Mouse (Mus musculus): ENCODE data around the gene Rasgrf1. TPM values are rescaled to one million over a fixed set of nuclear protein-coding genes. Genes with fewer than 3 reads are reported as not detected.

The Rasgrf1 gene
- polyA plus RNA-seq, 1 experiment from 2014 or later = 22.3 TPM

DNA sequence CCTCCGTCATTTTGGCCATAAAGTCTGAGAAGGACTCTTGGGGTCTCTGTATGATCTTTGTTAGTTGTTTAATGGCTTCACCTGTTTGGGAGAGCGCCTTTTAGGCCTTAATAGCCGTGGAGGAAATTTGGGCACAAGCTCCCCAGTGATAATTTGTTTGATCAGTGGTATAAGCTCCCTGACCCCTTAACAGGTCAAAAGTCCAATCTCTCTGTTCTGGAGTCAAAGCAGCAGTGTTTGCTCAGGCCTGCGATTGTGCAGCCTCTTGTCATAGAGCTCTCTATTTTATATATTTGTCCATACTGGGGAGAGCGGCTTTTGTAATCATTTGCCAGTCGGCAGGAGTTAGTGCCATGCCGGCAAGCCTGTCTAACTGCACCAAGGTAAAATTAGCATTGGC, 135.5 kb downstream of the Rasgrf1 start:
- Histone ChIP-seq H3K27me3 (ENCODE audit: control insufficient read depth, insufficient read depth, low read length) (no peaks in the 10 kb centered on the region), H3K4me3 (ENCODE audit: low read depth, low read length) (no peak overlapping the region), H3K4me2 (ENCODE audit: low read depth, low read length) (no peak overlapping the region), H3K27ac (ENCODE audit: low read depth, low read length) (no peak overlapping the region), H3K36me3 (ENCODE audit: control insufficient read depth, insufficient read depth, low read length) (no peaks in the 10 kb centered on the region), H3K4me1 (ENCODE audit: control insufficient read depth, insufficient read depth, low read length) (no peaks in the 10 kb centered on the region), H3K9me3 (ENCODE audit: control insufficient read depth, low read length) (no peaks in the 10 kb centered on the region), H3K9ac (replicated peaks; ENCODE audit: low read depth, low read length) (no peak overlapping the region)
- WGBS = 90% methylated on average over 7 of the region's 7 CpGs
- ATAC-seq (ENCODE audit: low read depth) = no peak

DNA sequence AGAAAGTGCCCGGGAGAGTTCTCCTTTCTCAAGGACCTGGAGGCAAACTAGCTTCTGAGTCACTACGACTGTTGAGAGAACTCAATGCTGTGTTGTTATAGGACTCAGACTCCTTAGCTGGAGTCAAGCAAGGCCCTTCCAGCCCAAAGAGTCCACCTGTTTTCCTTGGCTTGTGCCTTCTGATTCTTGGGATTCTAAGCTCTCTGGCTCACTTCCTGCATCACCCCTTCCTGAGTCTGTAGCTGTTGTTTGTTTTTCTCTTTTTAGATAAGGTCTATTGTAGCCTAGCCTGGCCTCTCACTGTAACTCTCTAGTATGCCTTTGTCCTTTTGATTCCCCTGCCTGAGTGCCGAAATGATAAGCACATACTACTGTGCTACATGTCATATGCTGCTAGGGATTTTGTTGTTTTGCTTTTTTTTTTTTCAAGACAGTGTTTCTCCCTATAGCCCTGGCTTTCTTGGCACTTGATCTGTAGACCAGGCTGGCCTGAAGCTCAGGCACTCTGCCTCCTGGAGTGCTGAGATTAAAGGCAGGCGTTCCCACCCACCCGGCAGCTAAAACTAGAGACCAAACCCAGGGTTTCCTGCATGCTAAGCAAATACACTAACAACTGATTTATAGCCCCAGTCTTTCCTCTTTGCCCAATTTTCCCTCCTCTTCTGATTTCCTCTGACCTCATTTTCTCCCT, 138.4 kb downstream of the Rasgrf1 start:
- ATAC-seq (ENCODE audit: low read depth) = no peak
- Histone ChIP-seq H3K4me1 (ENCODE audit: control insufficient read depth, insufficient read depth, low read length) (no peaks in the 10 kb centered on the region), H3K9ac (replicated peaks; ENCODE audit: low read depth, low read length) (no peak overlapping the region), H3K4me3 (ENCODE audit: low read depth, low read length) (no peak overlapping the region), H3K27ac (ENCODE audit: low read depth, low read length) (no peak overlapping the region), H3K27me3 (ENCODE audit: control insufficient read depth, insufficient read depth, low read length) (no peaks in the 10 kb centered on the region), H3K9me3 (ENCODE audit: control insufficient read depth, low read length) (no peaks in the 10 kb centered on the region), H3K4me2 (ENCODE audit: low read depth, low read length) (no peak overlapping the region), H3K36me3 (ENCODE audit: control insufficient read depth, insufficient read depth, low read length) (no peaks in the 10 kb centered on the region)
- WGBS = 64% methylated on average over 5 of the region's 5 CpGs

DNA sequence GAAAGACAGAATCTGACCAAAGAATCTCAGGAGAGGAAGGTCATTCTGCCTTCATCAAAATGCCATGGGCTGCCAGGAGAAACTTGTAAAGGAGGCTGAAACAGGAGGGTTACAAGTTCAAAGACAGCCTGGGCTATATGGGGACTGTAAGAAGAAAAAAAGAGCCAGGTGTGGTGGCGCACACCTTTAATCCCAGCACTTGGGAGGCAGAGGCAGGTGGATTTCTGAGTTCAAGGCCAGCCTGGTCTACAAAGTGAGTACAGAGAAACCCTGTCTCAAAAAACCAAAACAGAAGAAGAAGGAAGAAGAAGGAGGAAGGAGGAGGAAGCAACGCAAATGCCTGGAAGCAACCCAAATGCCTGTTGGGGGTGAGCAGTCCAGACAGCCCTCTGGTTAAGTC, 144.1 kb downstream of the Rasgrf1 start, which contains the start of gene Ctsh:
Gene Ctsh (plus strand): TSS at position 301 of the 400 bp plus-strand sequence.
- ATAC-seq (ENCODE audit: low read depth) = no peak
- WGBS = 89% methylated on average over 2 of the region's 2 CpGs
- H3K9me3 ChIP-seq (ENCODE audit: control insufficient read depth, low read length) = no peaks in the 10 kb centered on the region

DNA sequence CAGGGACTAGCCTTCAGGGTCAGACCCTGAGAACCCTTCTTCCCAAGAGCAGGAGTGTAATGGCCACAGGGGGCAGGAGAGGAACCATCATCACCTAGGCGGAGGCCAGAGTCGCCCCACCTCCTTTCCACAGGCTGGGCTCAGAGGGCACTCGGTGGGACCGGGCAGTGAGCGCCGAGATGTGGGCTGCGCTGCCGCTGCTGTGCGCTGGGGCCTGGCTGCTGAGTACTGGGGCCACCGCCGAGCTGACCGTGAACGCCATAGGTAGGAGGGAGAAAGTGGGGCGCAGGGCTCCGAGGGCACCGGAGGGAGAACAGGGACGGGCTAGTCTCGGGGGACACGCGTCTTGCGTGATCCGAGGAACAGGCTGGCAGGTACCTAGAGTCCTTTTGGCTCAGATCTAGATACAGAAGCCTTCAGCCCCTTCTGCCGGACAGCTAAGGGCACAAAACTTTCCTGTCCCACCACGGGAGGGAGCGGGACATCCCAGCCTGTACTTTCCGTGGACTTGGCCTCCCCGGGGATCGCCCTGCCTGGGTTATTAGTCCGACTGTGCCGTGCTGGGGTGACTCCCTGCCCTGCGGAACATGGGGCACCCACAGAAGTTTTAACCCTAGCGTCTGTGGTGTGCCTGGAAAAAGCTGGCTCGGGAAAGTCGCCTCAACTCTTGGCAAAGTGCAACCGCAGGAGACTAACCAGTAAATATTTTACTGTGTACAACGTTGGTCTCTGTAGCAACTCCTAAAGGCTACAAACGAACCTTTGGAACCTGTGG, 144.8 kb downstream of the Rasgrf1 start:
- H3K27me3 ChIP-seq (ENCODE audit: control insufficient read depth, insufficient read depth, low read length) = no peaks in the 10 kb centered on the region
- peak overlapping the region; percentile 41; the same call in 1 of the 2 replicates for H3K9ac ChIP-seq (replicated peaks; ENCODE audit: low read depth, low read length)
- H3K4me3 ChIP-seq (ENCODE audit: low read depth, low read length) = peak overlapping the region; percentile 28
- WGBS = under 1% methylated on average over 37 of the region's 37 CpGs
- peak overlapping the region; percentile 61 for H3K4me2 ChIP-seq (ENCODE audit: low read depth, low read length)
- peak; percentile 81 for ATAC-seq (ENCODE audit: low read depth)
- no peaks in the 10 kb centered on the region for H3K9me3 ChIP-seq (ENCODE audit: control insufficient read depth, low read length)
- H3K36me3 ChIP-seq (ENCODE audit: control insufficient read depth, insufficient read depth, low read length) = no peaks in the 10 kb centered on the region
- H3K4me1 ChIP-seq (ENCODE audit: control insufficient read depth, insufficient read depth, low read length) = peaks cover 9% of the 10 kb centered on the region; the same call in 1 of the 2 replicates
- no peak overlapping the region for H3K27ac ChIP-seq (ENCODE audit: low read depth, low read length)

More for the DNA sequence above, 144.1 kb downstream of the Rasgrf1 start, which contains the start of gene Ctsh:
- no peaks in the 10 kb centered on the region for H3K27me3 ChIP-seq (ENCODE audit: control insufficient read depth, insufficient read depth, low read length)
- H3K27ac ChIP-seq (ENCODE audit: low read depth, low read length) = no peak within 1 kb of the TSS
- peak within 1 kb of the TSS; percentile 61 for H3K4me2 ChIP-seq (ENCODE audit: low read depth, low read length)
- peaks cover 9% of the 10 kb centered on the region; the same call in 1 of the 2 replicates for H3K4me1 ChIP-seq (ENCODE audit: control insufficient read depth, insufficient read depth, low read length)
- peak within 1 kb of the TSS; percentile 41; the same call in 1 of the 2 replicates for H3K9ac ChIP-seq (replicated peaks; ENCODE audit: low read depth, low read length)
- no peaks in the 10 kb centered on the region for H3K36me3 ChIP-seq (ENCODE audit: control insufficient read depth, insufficient read depth, low read length)
- peak within 1 kb of the TSS; percentile 28 for H3K4me3 ChIP-seq (ENCODE audit: low read depth, low read length)

DNA sequence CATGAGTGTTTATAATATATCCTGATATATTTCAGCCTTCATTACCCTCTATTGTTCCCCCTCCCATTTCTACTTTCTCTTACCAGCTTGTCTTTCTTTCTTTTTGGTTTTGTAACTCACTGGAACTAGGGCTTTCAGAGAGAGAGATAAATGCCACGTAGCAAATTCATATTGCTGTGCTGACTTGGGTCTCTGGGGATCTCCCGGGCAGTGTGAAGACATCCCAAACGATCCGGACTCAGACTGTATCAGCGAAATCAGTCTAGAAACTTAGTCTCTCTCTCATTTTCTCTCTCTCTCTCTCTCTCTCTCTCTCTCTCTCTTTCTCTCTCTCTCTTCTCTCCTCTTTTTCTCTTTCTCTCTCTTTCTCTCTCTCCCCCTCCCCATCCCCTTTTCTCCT, 145.7 kb downstream of the Rasgrf1 start:
- peaks cover 9% of the 10 kb centered on the region; the same call in 1 of the 2 replicates for H3K4me1 ChIP-seq (ENCODE audit: control insufficient read depth, insufficient read depth, low read length)
- no peaks in the 10 kb centered on the region for H3K9me3 ChIP-seq (ENCODE audit: control insufficient read depth, low read length)
- WGBS = 40% methylated on average over 5 of the region's 5 CpGs
- no peak for ATAC-seq (ENCODE audit: low read depth)
- H3K27ac ChIP-seq (ENCODE audit: low read depth, low read length) = no peak overlapping the region
- H3K27me3 ChIP-seq (ENCODE audit: control insufficient read depth, insufficient read depth, low read length) = no peaks in the 10 kb centered on the region
- no peak overlapping the region; the same call in 1 of the 2 replicates for H3K4me2 ChIP-seq (ENCODE audit: low read depth, low read length)
- H3K9ac ChIP-seq (replicated peaks; ENCODE audit: low read depth, low read length) = no peak overlapping the region
- no peaks in the 10 kb centered on the region for H3K36me3 ChIP-seq (ENCODE audit: control insufficient read depth, insufficient read depth, low read length)
- peak overlapping the region; percentile 28; the same call in 1 of the 2 replicates for H3K4me3 ChIP-seq (ENCODE audit: low read depth, low read length)

DNA sequence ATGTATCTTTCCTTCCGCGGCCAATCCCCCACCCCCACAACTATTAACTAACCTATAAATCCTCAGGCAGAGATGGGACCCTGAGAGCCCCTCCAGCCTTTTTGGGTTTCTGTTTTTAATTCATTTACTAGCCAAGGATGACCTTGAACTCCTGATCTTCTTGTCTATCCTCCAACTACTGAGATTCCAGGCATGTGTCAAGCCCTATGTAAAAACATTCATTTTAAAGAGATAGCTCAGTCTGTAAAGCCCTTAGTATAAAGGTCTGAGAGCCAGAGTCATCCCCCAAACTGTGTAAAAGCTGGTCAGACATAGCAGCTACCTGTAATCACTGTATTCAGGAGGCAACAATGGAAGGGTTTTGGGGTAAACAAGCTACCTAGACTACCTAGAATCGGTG, 146.2 kb downstream of the Rasgrf1 start:
- WGBS = 80% methylated on average over 3 of the region's 3 CpGs
- Histone ChIP-seq H3K27me3 (ENCODE audit: control insufficient read depth, insufficient read depth, low read length) (no peaks in the 10 kb centered on the region), H3K4me3 (ENCODE audit: low read depth, low read length) (no peak overlapping the region), H3K36me3 (ENCODE audit: control insufficient read depth, insufficient read depth, low read length) (no peaks in the 10 kb centered on the region), H3K9ac (replicated peaks; ENCODE audit: low read depth, low read length) (no peak overlapping the region), H3K27ac (ENCODE audit: low read depth, low read length) (no peak overlapping the region), H3K4me1 (ENCODE audit: control insufficient read depth, insufficient read depth, low read length) (peaks cover 9% of the 10 kb centered on the region; the same call in 1 of the 2 replicates), H3K9me3 (ENCODE audit: control insufficient read depth, low read length) (no peaks in the 10 kb centered on the region), H3K4me2 (ENCODE audit: low read depth, low read length) (no peak overlapping the region)
- no peak for ATAC-seq (ENCODE audit: low read depth)

DNA sequence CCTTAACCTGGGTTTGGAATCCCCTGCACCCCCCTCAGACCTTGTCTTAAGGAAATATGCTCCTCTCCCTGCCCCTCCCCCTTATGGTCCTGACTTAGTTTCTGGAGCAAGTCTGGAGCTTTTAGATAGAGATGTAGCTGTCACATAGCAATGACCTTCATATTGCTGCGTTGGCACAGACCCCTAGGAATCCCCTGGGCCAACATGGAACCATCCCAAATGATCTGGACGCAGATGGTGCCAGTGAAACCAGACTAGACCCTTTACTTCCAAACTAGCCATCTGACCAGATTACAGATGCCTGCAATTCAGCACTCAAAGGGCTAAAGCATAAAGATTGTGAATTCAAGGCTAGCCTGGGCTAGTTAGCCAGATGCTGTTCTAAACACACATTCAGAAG, 147.0 kb downstream of the Rasgrf1 start:
- Histone ChIP-seq H3K27me3 (ENCODE audit: control insufficient read depth, insufficient read depth, low read length) (no peaks in the 10 kb centered on the region), H3K4me1 (ENCODE audit: control insufficient read depth, insufficient read depth, low read length) (peaks cover 9% of the 10 kb centered on the region; the same call in 1 of the 2 replicates), H3K9me3 (ENCODE audit: control insufficient read depth, low read length) (no peaks in the 10 kb centered on the region), H3K4me3 (ENCODE audit: low read depth, low read length) (no peak overlapping the region), H3K36me3 (ENCODE audit: control insufficient read depth, insufficient read depth, low read length) (no peaks in the 10 kb centered on the region), H3K4me2 (ENCODE audit: low read depth, low read length) (no peak overlapping the region), H3K27ac (ENCODE audit: low read depth, low read length) (no peak overlapping the region), H3K9ac (replicated peaks; ENCODE audit: low read depth, low read length) (no peak overlapping the region)
- 78% methylated on average over 2 of the region's 2 CpGs for WGBS
- no peak for ATAC-seq (ENCODE audit: low read depth)

DNA sequence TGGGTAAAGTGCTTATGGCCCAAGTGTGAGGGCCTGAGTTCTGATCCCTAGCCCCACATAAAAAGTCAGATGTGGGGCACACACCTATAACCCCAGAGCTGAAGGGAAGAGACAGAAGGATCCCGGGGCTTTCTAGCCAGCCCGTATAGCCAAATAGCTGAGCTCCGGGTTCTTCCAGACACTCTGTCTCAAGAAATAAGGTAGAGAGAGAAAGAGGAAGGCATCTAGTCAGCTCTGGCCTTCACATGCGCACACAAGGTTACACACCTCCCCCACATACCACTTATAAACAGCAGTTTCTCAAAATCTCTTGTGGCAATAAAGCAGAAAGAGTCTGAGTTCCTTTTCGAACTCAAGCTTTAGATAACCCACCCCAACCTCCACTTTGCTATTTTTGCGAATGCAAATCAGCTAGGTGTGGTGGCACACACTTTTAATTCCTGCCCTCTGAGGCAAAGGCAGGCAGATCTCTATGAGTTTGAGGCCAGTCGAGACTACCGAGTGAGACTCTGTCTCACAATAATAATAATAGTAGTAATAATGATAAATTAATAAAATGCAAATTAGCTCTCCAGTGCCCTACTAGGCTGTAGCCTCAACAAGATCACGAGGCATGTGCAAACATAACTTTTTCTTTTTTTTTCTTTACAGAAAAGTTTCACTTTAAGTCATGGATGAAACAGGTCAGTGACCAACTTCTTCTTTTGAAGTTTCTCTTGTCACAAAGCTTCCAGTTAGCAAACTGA, 150.3 kb downstream of the Rasgrf1 start:
- Histone ChIP-seq H3K27ac (ENCODE audit: low read depth, low read length) (no peak overlapping the region), H3K4me1 (ENCODE audit: control insufficient read depth, insufficient read depth, low read length) (peaks cover 2% of the 10 kb centered on the region; the same call in 1 of the 2 replicates), H3K9me3 (ENCODE audit: control insufficient read depth, low read length) (no peaks in the 10 kb centered on the region), H3K27me3 (ENCODE audit: control insufficient read depth, insufficient read depth, low read length) (no peaks in the 10 kb centered on the region), H3K4me3 (ENCODE audit: low read depth, low read length) (no peak overlapping the region), H3K9ac (replicated peaks; ENCODE audit: low read depth, low read length) (no peak overlapping the region), H3K4me2 (ENCODE audit: low read depth, low read length) (no peak overlapping the region), H3K36me3 (ENCODE audit: control insufficient read depth, insufficient read depth, low read length) (no peaks in the 10 kb centered on the region)
- 89% methylated on average over 9 of the region's 9 CpGs for WGBS
- no peak for ATAC-seq (ENCODE audit: low read depth)

All from neural tube, embryonic 14.5 days (tissue).